Mouse (Mus musculus): ENCODE measurements at regions not wholly inside any gene's neighbourhood (a gene's known extent, or its start where the extent isn't known, plus 50 kb on each side); places are given as distances from the start of the nearest gene placed in this dataset.
"Not testable (repeated sequence)": the region's sequence is repeated elsewhere in the genome, so short reads cannot be mapped to it uniquely, and the experiment has no call there.

GRCm38 (mm10) chr12:15659332-15659731, 157.4 kb downstream of the Trib2 start:
- WGBS = 64% methylated on average over 2 of the region's 2 CpGs
- no peak for DNase-seq (ENCODE audit: low read depth, low spot score)

GRCm38 (mm10) chr12:15657748-15658251, 158.9 kb downstream of the Trib2 start:
- DNase-seq (ENCODE audit: low read depth, low spot score) = no peak
- WGBS = 83% methylated on average over 3 of the region's 3 CpGs

DNA sequence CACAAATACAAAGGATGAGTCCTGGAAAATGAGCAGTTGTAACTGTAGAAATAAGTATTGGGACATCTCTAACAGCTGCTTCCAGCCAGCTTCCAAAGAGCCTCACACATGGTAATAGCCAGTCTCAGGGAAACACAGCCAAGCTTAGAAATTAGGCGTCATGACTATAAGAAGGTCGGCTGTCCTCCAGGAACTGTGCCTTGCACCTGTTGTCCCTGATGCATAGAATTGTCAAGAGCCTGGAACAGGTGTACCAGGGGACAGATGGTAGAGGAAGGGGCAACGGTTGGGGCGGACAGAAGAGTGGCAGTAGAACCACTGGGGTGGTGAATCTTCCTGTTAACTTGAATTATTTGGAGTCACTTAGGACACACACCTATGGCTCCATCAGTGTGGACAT, 162.1 kb downstream of the Trib2 start:
- WGBS = 82% methylated on average over 4 of the region's 4 CpGs

GRCm38 (mm10) chr12:15653357-15653763, 163.4 kb downstream of the Trib2 start:
- WGBS = 19% methylated on average over 8 of the region's 8 CpGs
- peak; percentile 7 for DNase-seq (ENCODE audit: low read depth, low spot score)

More for the DNA sequence above, 162.1 kb downstream of the Trib2 start:
- DNase-seq (ENCODE audit: low read depth, low spot score) = no peak

DNA sequence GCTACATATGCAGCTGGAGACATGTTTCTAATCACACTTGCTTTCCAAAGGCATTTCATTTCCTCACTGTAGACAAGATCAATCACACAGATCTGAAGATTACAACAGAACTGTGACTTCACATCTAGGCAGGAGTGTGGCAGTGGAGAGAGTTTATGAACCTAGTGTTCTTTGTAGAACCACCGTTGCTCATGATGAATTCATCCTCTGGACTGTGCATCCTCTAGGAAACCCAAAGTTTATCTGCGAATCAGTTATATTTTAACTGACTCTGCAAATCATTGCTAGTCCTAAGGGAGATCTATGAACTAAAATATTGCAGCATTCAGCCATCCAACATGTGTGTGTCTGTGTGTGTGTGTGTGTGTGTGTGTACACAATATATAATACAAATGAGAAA, 165.4 kb downstream of the Trib2 start:
- no peak for DNase-seq (ENCODE audit: low read depth, low spot score)
- 44% methylated on average over 2 of the region's 2 CpGs for WGBS

DNA sequence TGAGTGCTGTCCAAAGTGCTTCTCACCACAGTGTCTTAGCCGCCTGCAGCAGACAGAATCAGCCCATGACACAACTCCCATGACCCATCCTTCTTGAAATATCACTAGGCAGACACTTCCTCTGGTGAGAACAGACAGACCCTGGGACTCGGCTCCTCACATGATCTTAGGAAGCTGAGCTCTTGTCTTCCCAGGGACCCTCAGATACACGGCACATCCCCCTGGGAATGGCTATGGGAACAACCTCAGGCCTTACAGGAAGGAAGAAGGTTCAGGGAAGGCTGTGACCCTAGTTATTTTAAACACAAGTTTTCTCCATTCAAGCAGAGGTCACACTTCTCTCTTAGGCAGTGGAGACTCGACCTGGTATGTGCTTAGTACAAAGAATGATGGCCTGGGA, 166.8 kb downstream of the Trib2 start:
- no peak for DNase-seq (ENCODE audit: low read depth, low spot score)
- WGBS = 78% methylated on average over 4 of the region's 4 CpGs

- DNase-seq (ENCODE audit: low read depth, low spot score) = no peak
- WGBS = 77% methylated on average over 1 of the region's 1 CpGs
These were observed 167.5 kb downstream of the Trib2 start for GRCm38 (mm10) chr12:15649226-15649625.

DNA sequence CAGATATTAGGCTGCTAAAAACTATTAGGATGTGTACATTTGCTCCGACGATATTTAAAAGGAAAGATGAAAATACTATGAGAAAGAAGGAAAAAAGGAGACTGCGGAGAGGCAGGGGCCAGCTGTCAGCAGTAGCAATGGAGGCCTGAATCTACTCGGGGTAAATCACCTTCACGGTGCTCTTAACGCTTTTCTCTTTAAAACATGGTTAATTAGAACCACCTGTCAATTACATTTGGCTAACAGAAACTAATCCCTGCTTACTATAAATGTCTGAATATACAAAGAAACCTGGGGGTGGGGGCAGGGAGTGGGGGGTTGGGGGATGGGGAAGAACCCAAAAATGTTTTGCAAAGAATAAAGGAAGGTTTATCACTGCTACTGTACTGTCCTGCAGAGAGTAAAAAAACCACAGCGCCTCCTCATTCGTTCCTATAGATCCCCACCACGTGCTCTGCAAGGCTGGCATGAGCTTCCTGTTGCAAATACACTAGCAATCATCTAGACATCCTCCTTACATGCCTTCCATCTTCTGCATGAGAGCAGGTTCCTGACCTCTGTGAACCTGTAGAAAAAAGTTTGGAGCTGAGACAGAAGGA, 172.5 kb downstream of the Trib2 start:
- WGBS = 74% methylated on average over 9 of the region's 9 CpGs
- DNase-seq (ENCODE audit: low read depth, low spot score) = no peak

DNA sequence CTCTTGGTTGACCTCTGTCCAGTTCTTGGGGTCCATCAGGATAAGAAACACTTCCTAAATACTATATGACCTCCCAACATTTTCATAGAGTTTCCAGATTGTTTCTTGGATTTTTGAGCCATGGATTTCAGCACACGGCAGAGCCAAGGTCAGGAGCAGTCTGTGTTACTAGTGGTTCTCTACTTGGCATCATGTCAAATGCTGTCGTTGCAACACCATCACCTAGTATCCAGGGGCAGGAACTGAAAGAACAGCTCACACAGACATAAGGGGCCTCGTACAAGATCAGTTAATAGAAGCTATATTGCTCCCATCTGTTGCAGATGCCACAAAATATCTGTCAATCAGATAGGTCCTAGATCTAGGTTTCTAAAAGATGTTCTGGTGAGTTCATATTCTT, 173.1 kb downstream of the Trib2 start:
- no peak for DNase-seq (ENCODE audit: low read depth, low spot score)
- 29% methylated on average over 3 of the region's 3 CpGs for WGBS

DNA sequence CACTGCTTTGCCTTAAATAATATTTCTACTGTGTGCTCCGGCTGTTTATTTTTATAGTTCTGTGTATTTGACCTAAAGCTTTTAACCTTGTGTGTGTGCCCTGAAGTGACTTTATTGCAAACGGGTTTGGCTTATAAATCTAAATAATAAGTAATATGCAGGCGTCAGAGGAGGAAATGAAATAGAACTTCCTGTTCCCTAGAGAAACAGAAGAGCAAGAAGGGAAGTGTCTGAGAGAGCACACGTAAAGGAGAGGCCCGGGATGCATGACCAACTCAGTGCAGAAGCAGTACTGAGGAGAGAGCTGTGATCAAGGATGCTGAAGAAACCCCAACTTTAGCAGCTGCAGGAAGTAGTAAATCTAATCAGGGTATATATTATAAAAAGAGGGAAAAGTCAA, 176.4 kb downstream of the Trib2 start:
- WGBS = 39% methylated on average over 5 of the region's 5 CpGs
- no peak for DNase-seq (ENCODE audit: low read depth, low spot score)

GRCm38 (mm10) chr12:15629971-15630370, 186.8 kb downstream of the Trib2 start:
- 73% methylated on average over 3 of the region's 3 CpGs for WGBS
- DNase-seq (ENCODE audit: low read depth, low spot score) = no peak

DNA sequence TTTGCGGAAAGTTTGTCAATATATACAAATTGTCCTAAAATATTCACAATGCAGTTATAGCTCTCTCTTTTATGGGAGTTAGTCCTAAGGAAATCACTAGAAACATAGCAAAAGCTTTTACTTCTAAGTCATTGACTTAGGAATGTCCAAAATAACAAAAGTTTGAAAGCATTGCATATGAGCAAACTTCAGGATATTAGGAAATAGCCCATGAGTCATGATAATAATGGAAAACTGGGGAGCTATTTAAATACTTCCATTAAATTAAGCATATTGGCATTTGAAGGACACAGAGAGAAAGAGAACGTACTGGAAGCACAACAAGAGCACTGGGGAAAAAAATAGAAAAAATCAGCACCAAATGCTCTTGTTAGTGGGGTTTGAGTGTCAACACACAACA, 197.2 kb downstream of the Trib2 start:
- no peak for DNase-seq (ENCODE audit: low read depth, low spot score)
- 75% methylated on average over 2 of the region's 2 CpGs for WGBS

- 70% methylated on average over 1 of the region's 1 CpGs for WGBS
These were observed 199.4 kb downstream of the Trib2 start for GRCm38 (mm10) chr12:15617312-15617711.

GRCm38 (mm10) chr12:15611847-15612580, 204.7 kb downstream of the Trib2 start:
- WGBS = 81% methylated on average over 5 of the region's 5 CpGs
- no peak for DNase-seq (ENCODE audit: low read depth, low spot score)

More at GRCm38 (mm10) chr12:15617312-15617711, 199.4 kb downstream of the Trib2 start:
- DNase-seq (ENCODE audit: low read depth, low spot score) = no peak

- 93% methylated on average over 1 of the region's 1 CpGs for WGBS
- DNase-seq (ENCODE audit: low read depth, low spot score) = no peak
These were observed 209.6 kb downstream of the Trib2 start for GRCm38 (mm10) chr12:15607091-15607490.

GRCm38 (mm10) chr12:15606095-15606494, 210.6 kb downstream of the Trib2 start:
- DNase-seq (ENCODE audit: low read depth, low spot score) = no peak
- WGBS = 49% methylated on average over 4 of the region's 4 CpGs

DNA sequence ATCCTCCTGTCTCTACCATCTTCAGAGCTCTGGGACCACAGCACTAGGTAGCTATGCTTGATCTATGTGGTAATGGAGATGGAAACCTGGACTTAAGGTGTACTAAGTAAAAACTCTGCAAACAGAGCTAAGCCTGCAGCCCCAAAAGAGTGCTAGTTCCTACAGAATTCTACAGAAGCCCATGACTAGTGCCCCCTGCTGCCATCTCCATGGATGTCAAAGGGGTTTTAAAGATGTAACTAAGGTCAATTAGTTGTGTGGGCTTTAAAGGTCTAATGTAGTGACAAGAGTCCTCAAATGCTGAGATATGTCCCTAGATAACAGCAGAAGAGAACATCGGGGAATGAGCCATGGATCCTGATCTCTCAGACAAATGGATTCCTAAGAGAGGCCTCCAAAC, 212.1 kb downstream of the Trib2 start:
- DNase-seq (ENCODE audit: low read depth, low spot score) = no peak
- 83% methylated on average over 1 of the region's 1 CpGs for WGBS

DNA sequence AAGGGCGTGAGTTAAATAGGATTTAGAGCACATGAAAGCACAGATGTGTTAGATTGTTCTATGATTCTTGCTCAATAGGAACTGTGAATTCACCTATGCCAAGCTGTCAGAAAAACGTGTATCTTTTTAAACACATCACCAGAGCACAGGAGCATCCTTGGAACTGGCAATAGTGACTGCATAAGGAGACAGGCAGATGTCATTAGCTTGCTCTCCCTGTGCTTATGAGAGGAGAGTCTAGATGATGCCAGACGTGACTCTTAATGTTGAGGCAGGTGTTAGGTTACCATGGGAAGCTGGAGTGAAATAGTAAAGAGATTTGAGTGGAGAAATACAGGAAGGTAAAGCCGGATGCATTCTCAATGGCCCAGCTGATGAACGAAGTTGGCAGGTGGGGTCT, 212.8 kb downstream of the Trib2 start:
- 79% methylated on average over 5 of the region's 5 CpGs for WGBS
- DNase-seq (ENCODE audit: low read depth, low spot score) = no peak

GRCm38 (mm10) chr12:15603319-15603718, 213.4 kb downstream of the Trib2 start:
- no peak for DNase-seq (ENCODE audit: low read depth, low spot score)
- WGBS = 77% methylated on average over 5 of the region's 5 CpGs

GRCm38 (mm10) chr12:15594704-15595103, 222.0 kb downstream of the Trib2 start:
- no peak for DNase-seq (ENCODE audit: low read depth, low spot score)
- 50% methylated on average over 2 of the region's 2 CpGs for WGBS

GRCm38 (mm10) chr12:15587864-15588263, 228.9 kb downstream of the Trib2 start:
- 97% methylated on average over 2 of the region's 2 CpGs for WGBS
- DNase-seq (ENCODE audit: low read depth, low spot score) = not testable (repeated sequence)

All from large intestine, adult 2 months (tissue).